Mouse (Mus musculus): ENCODE measurements at regions not wholly inside any gene's neighbourhood (a gene's known extent, or its start where the extent isn't known, plus 50 kb on each side); places are given as distances from the start of the nearest gene placed in this dataset.

DNA sequence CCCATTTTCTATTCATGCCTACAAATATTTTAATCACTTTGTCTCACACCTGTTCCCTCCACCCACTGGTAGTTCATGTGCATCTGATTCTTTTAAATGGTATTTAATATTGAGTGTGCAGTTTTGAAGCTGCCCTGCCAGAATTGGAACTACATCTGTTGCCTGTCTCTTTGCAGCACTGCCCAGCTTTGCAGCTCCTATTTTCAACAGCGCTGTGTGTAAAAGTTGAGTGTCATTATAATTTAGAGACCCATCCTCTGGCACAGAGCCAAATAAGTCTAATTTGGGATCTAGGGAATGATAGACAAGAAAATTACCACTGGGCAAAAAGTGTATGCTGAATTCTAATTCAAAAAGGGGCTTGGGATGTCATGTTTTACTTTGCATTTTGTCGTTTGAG, 382.9 kb downstream of the Cps1 start:
- TF ChIP-seq EP300 (optimal IDR thresholded peaks at IDR 0.05) (no peak), CTCF (IDR thresholded peaks at IDR 0.05; ENCODE audit: low read depth) (no peak)

Data from stomach, postnatal 0 days (tissue).